Mouse (Mus musculus) liver, embryonic 14.5 days (tissue): ENCODE results near the gene D5Ertd579e. TPM values are rescaled to one million over a fixed set of nuclear protein-coding genes. Genes with fewer than 3 reads are reported as not detected.
A peak's percentile ranks its signal among the peaks of the same experiment; 100 is the strongest.

Experiments used
- ATAC-seq: fragments of 200-750 bp; cut with Nextera tagmentation; 2 replicates; pipeline ENCODE4 v1.8.0; 2017; ENCODE audit warnings: moderate number of reproducible peaks, mild to moderate bottlenecking, moderate library complexity; ENCODE audit not compliant: insufficient read depth
- DNase-seq, 3 experiments: peaks; one replicate each; pipeline ENCODE4 v3.0.0-alpha.2; 2012 to 2013; ENCODE audit warnings: low read depth in 3 of 3, low spot score in 3 of 3
- H3K27ac ChIP-seq: fragments of 300-500 bp; sonication (generic); 2 replicates; pipeline ENCODE4 v1.5.1; 2014; ENCODE audit warnings: moderate library complexity, mild to moderate bottlenecking, control low read depth, inconsistent platforms
- H3K27me3 ChIP-seq: fragments of 300-500 bp; sonication (generic); 2 replicates; pipeline ENCODE4 v1.6.1; 2014; ENCODE audit warnings: mild to moderate bottlenecking, low read length, moderate library complexity; ENCODE audit not compliant: control insufficient read depth, insufficient read depth
- H3K36me3 ChIP-seq: fragments of 300-500 bp; sonication (generic); replicated peaks from 2 replicates; pipeline ENCODE4 v1.6.1; 2014; ENCODE audit warnings: low read depth; ENCODE audit not compliant: control insufficient read depth, insufficient read depth
- H3K4me1 ChIP-seq, 2 experiments: fragments of 200-500 bp in 1 of 2; fragments of 300-500 bp in 1 of 2; sonication (generic) in 1 of 2; replicated peaks; 2 replicates each; pipeline ENCODE4 v1.6.1; 2012 to 2014; ENCODE audit warnings: antibody characterized with exemption in 1 of 2, inconsistent platforms in 1 of 2, low read length in 1 of 2; ENCODE audit not compliant: control insufficient read depth in 2 of 2, insufficient read depth in 2 of 2
- H3K4me2 ChIP-seq: fragments of 300-500 bp; sonication (generic); 2 replicates; pipeline ENCODE4 v1.6.1; 2014; ENCODE audit warnings: low read depth, mild to moderate bottlenecking, control low read depth, moderate library complexity
- H3K4me3 ChIP-seq, 2 experiments: fragments of 200-500 bp in 1 of 2; fragments of 300-500 bp in 1 of 2; sonication (generic) in 1 of 2; 2 replicates each; pipeline ENCODE4 v1.5.1; 2012 to 2014; ENCODE audit warnings: low read depth in 2 of 2, low read length in 2 of 2, mild to moderate bottlenecking in 2 of 2, control low read depth in 1 of 2, inconsistent platforms in 1 of 2, moderate library complexity in 1 of 2; ENCODE audit not compliant: insufficient read depth in 1 of 2
- H3K9ac ChIP-seq: fragments of 300-500 bp; sonication (generic); replicated peaks from 2 replicates; pipeline ENCODE4 v1.6.1; 2014; ENCODE audit warnings: mild to moderate bottlenecking, control low read depth, moderate library complexity
- H3K9me3 ChIP-seq: fragments of 300-500 bp; sonication (generic); 2 replicates; pipeline ENCODE4 v1.6.1; 2016; ENCODE audit warnings: low read length, mixed read lengths; ENCODE audit not compliant: control insufficient read depth
- CTCF ChIP-seq: IDR thresholded peaks from 2 replicates; pipeline ENCODE4 v1.5.1; 2016; ENCODE audit warnings: antibody characterized with exemption, low read depth, control low read depth
- EP300 ChIP-seq: IDR thresholded peaks from 2 replicates; pipeline ENCODE4 v1.6.1; 2016; ENCODE audit warnings: antibody characterized with exemption, low read depth
- WGBS: fragments of 180-500 bp; shearing (Covaris S2); extraction: QIAGEN DNeasy Blood & Tissue Kit; methylation state at CpG from one replicate; pipeline ENCODE4 v1.1.7; 2014; ENCODE audit not compliant: insufficient replicate concordance; 5-methylcytosine and 5-hydroxymethylcytosine counted together
- polyA plus RNA-seq, 2 experiments: library from polyadenylated mRNA; depleted of rRNA in 1 of 2; stranded (reverse) in 1 of 2; unstranded in 1 of 2; fragments of >200 nt; fragmentation: Nextera tagmentation in 1 of 2; extraction: Ambion mirVana in 1 of 2; gene quantifications; 2 replicates each; pipeline versions ENCODE4 v1.2.1 to v1.2.3; 2012 to 2014

The D5Ertd579e gene
- polyA plus RNA-seq, 2 experiments, result 16.2 to 22.7 TPM

GRCm38 (mm10) chr5:36678799-36679198 lies 17.0 kb downstream of the D5Ertd579e start:
- no peak overlapping the region for H3K9ac ChIP-seq
- H3K4me3 ChIP-seq, result no peak overlapping the region
- H3K4me2 ChIP-seq, result no peak overlapping the region
- 61% methylated on average over 1 of the region's 1 CpGs for WGBS
- H3K36me3 ChIP-seq, result no peaks in the 10 kb centered on the region
- no peaks in the 10 kb centered on the region for H3K9me3 ChIP-seq
- ATAC-seq (no peak), DNase-seq (no peak)
- H3K27me3 ChIP-seq, result no peaks in the 10 kb centered on the region
- no peak for TF ChIP-seq CTCF
- no peak for TF ChIP-seq EP300
- H3K27ac ChIP-seq, result peak overlapping the region; percentile 35
- peaks cover 20 to 37% of the 10 kb centered on the region in 2 experiments for H3K4me1 ChIP-seq

- Histone ChIP-seq H3K4me2 (no peak overlapping the region), H3K27me3 (no peaks in the 10 kb centered on the region), H3K4me3 (no peak overlapping the region), H3K9me3 (no peaks in the 10 kb centered on the region), H3K27ac (peak overlapping the region; percentile 6; the same call in 1 of the 2 replicates), H3K9ac (no peak overlapping the region), H3K36me3 (no peaks in the 10 kb centered on the region), H3K4me1 (peaks cover 20 to 33% of the 10 kb centered on the region in 2 experiments)
- TF ChIP-seq CTCF (no peak), EP300 (no peak)
- WGBS, result 42% methylated on average over 5 of the region's 5 CpGs
- DNase-seq (no peak), ATAC-seq (peak; percentile 37)
Measured at GRCm38 (mm10) chr5:36677907-36678306, 17.9 kb downstream of the D5Ertd579e start.

GRCm38 (mm10) chr5:36675466-36675865 lies 20.4 kb downstream of the D5Ertd579e start:
- no peak for TF ChIP-seq EP300
- TF ChIP-seq CTCF, result no peak
- Histone ChIP-seq H3K27ac (peak overlapping the region; percentile 21; the same call in 1 of the 2 replicates), H3K9ac (no peak overlapping the region; the same call in 1 of the 2 replicates), H3K4me3 (no peak overlapping the region), H3K27me3 (no peaks in the 10 kb centered on the region), H3K4me1 (peaks cover 20 to 28% of the 10 kb centered on the region in 2 experiments), H3K36me3 (peaks cover 10% of the 10 kb centered on the region), H3K4me2 (no peak overlapping the region), H3K9me3 (no peaks in the 10 kb centered on the region)
- 49% methylated on average over 1 of the region's 1 CpGs for WGBS
- DNase-seq, result no peak
- ATAC-seq, result no peak

GRCm38 (mm10) chr5:36674658-36675433 lies 21.0 kb downstream of the D5Ertd579e start:
- Histone ChIP-seq H3K9me3 (no peaks in the 10 kb centered on the region), H3K4me3 (no peak overlapping the region), H3K36me3 (peaks cover 15% of the 10 kb centered on the region), H3K9ac (no peak overlapping the region), H3K4me2 (no peak overlapping the region), H3K4me1 (peaks cover 20 to 28% of the 10 kb centered on the region in 2 experiments), H3K27ac (no peak overlapping the region), H3K27me3 (no peaks in the 10 kb centered on the region)
- DNase-seq, result no peak
- 69% methylated on average over 4 of the region's 4 CpGs for WGBS
- ATAC-seq, result no peak
- TF ChIP-seq CTCF (no peak), EP300 (no peak)
